Mouse (Mus musculus) embryonic fibroblast, embryonic 13.5 days (primary cell): ENCODE data around the gene Syne3.

ENCODE experiments used
- CTCF ChIP-seq: IDR thresholded peaks from 2 replicates; pipeline ENCODE4 v1.5.1; 2011; ENCODE audit warnings: mild to moderate bottlenecking, control low read depth, low read length, moderate library complexity, borderline replicate concordance; ENCODE audit not compliant: insufficient read depth
- POLR2A ChIP-seq: IDR thresholded peaks from 2 replicates; pipeline ENCODE4 v1.6.1; 2011; ENCODE audit warnings: low read depth, mild to moderate bottlenecking, control low read depth, low read length, moderate library complexity

- peak; percentile 49; the same call in 1 of the 2 replicates for TF ChIP-seq CTCF
- TF ChIP-seq POLR2A = no peak
These were observed 73.4 kb downstream of the Syne3 start for GRCm38 (mm10) chr12:104936223-104936622.
